Mouse (Mus musculus) heart, embryonic 15.5 days (tissue): ENCODE results near the gene Elk3. TPM values are rescaled to one million over a fixed set of nuclear protein-coding genes. Genes with fewer than 3 reads are reported as not detected.

Experiments used
- ATAC-seq: fragments of 200-750 bp; cut with Nextera tagmentation; replicated peaks from 2 replicates; pipeline ENCODE4 v1.8.0; 2017; ENCODE audit warnings: low read depth, moderate TSS enrichment; ENCODE audit not compliant: insufficient number of reproducible peaks, insufficient read depth, low FRiP score
- H3K27ac ChIP-seq: fragments of 300-500 bp; sonication (generic); 2 replicates; pipeline ENCODE4 v1.5.1; 2015; ENCODE audit warnings: mild to moderate bottlenecking, inconsistent platforms
- H3K27me3 ChIP-seq: fragments of 300-500 bp; sonication (generic); 2 replicates; pipeline ENCODE4 v1.6.1; 2015; ENCODE audit warnings: inconsistent platforms
- H3K36me3 ChIP-seq: fragments of 300-500 bp; sonication (generic); 2 replicates; pipeline ENCODE4 v1.6.1; 2015; ENCODE audit warnings: mild to moderate bottlenecking, inconsistent platforms
- H3K4me1 ChIP-seq: fragments of 300-500 bp; sonication (generic); replicated peaks from 2 replicates; pipeline ENCODE4 v1.6.1; 2015; ENCODE audit warnings: inconsistent platforms
- H3K4me2 ChIP-seq: fragments of 300-500 bp; sonication (generic); 2 replicates; pipeline ENCODE4 v1.6.1; 2015; ENCODE audit warnings: inconsistent platforms, mild to moderate bottlenecking, moderate library complexity
- H3K4me3 ChIP-seq: fragments of 300-500 bp; sonication (generic); 2 replicates; pipeline ENCODE4 v1.5.1; 2015; ENCODE audit warnings: mild to moderate bottlenecking, inconsistent platforms
- H3K9ac ChIP-seq: fragments of 300-500 bp; sonication (generic); 2 replicates; pipeline ENCODE4 v1.6.1; 2015; ENCODE audit warnings: mild to moderate bottlenecking, inconsistent platforms
- H3K9me3 ChIP-seq: fragments of 300-500 bp; sonication (generic); replicated peaks from 2 replicates; pipeline ENCODE4 v1.6.1; 2016; ENCODE audit warnings: inconsistent platforms
- WGBS: fragments of 180-500 bp; shearing (Covaris S2); methylation state at CpG from one replicate; pipeline ENCODE4 v1.1.7; 2015; ENCODE audit warnings: mixed read lengths; 5-methylcytosine and 5-hydroxymethylcytosine counted together
- polyA plus RNA-seq: library from polyadenylated mRNA; unstranded; fragments of >200 nt; fragmentation: Nextera tagmentation; extraction: Ambion mirVana; gene quantifications from 2 replicates; pipeline ENCODE4 v1.2.1, GENCODE M21; 2015

Gene Elk3
- polyA plus RNA-seq, 1 experiment from 2014 or later = 31.7 TPM

DNA sequence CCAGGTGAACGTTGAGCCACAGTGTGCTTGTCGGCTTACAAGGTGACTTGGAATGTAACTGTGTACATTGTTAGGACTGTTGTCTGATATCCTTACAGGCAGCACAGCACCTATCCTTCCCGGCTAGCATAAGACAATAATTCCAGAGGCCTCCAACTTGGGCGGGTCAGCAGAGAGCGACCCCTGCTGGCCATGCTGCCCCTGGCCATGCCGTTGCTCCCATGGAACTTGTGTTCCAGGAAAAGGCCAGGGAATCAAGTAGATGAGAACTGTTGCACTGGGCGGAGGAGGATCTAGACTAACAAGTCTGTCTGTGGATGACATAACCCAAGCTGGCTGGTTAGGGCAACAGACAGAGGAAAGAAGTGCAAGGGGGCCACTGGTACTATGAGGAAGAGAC is 19.6 kb downstream of the Elk3 start:
- WGBS = 36% methylated on average over 7 of the region's 7 CpGs
- Histone ChIP-seq H3K9me3 (no peaks in the 10 kb centered on the region), H3K27me3 (no peaks in the 10 kb centered on the region), H3K4me2 (peak overlapping the region; percentile 38), H3K9ac (no peak overlapping the region), H3K27ac (peak overlapping the region; percentile 60), H3K4me1 (peaks cover 60% of the 10 kb centered on the region), H3K36me3 (no peaks in the 10 kb centered on the region), H3K4me3 (peak overlapping the region; percentile 15; the same call in 1 of the 2 replicates)
- ATAC-seq = peak; percentile 12; the same call in 1 of the 2 replicates

DNA sequence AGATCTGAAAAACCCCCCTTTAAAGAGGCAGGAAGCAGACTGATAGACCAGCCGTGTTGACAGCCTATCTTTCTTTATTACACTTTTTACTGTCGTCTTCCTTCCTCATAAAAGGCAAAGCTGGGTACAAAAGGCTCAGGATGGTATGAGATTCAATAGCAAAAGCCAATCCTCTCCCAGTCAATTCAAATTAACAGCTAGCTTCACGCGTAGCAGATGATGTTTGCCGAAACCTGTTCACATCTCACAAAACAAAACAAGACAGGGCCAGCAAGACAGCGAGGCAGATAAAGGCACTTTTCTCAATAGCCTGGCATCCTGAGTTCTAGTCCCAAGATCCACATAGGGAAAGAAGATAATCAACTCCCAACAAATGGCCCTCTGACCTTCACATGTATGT is 21.5 kb downstream of the Elk3 start:
- peaks cover 50% of the 10 kb centered on the region for H3K4me1 ChIP-seq
- no peak overlapping the region for H3K4me2 ChIP-seq
- no peak for ATAC-seq
- no peaks in the 10 kb centered on the region for H3K27me3 ChIP-seq
- 65% methylated on average over 6 of the region's 6 CpGs for WGBS
- H3K36me3 ChIP-seq = no peaks in the 10 kb centered on the region
- H3K4me3 ChIP-seq = no peak overlapping the region
- no peaks in the 10 kb centered on the region for H3K9me3 ChIP-seq
- H3K27ac ChIP-seq = peak overlapping the region; percentile 49; the same call in 1 of the 2 replicates
- no peak overlapping the region for H3K9ac ChIP-seq

DNA sequence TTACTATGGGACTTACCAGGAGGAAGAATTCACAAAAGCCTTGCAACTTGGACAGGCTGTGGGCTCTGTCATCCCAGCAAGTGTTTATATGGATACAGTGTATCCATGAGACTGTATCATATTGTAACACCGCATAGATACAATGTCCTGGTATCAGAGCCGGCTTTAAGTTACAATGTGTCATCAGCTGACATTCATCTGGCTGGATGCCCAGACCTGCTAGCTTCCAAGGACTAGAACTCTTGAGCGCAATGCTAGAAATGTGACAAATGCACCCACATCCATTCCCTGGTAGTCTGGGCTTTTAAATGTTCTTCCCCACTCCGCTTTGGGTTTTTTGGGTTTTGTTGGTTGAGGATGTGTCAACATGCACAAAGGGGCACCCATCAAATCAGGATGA is 22.6 kb downstream of the Elk3 start:
- 0 out of 2 replicates have a peak, but pooled peaks cover 4% of the 10 kb centered on the region for H3K36me3 ChIP-seq
- H3K4me3 ChIP-seq = no peak overlapping the region
- WGBS = 22% methylated on average over 4 of the region's 4 CpGs
- H3K4me2 ChIP-seq = no peak overlapping the region
- peak overlapping the region; percentile 69 for H3K27ac ChIP-seq
- no peak overlapping the region for H3K9ac ChIP-seq
- peak; percentile 42 for ATAC-seq
- no peaks in the 10 kb centered on the region for H3K27me3 ChIP-seq
- peaks cover 50% of the 10 kb centered on the region for H3K4me1 ChIP-seq
- no peaks in the 10 kb centered on the region for H3K9me3 ChIP-seq

DNA sequence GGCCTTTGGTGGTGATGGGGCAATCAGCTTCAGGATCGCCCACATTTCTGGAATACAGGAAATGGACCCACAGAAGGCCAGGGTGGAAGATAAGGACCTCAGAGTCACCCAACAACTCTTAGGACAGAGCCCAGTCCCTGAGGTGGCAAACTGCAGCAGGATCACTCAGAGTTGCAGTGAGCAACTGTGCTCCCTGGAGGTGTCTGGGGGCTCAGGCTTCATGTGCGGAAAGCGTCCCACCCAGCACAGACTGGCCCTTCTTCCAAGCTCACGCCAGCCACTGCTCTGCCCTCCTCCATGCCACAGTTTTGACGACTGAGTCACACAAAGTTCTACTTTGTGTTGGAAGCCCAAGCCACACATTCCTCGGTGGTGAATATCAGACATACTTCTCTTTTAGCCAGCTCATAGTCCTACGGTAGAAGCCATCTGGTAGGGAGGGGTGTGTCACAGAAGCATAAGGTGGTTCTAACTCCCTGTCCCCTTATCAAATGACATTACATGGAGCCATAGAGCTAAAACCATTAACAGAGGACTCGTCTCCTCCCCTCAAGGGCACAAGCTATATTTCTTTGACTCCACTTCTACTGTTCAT is 23.3 kb downstream of the Elk3 start:
- Histone ChIP-seq H3K4me2 (no peak overlapping the region), H3K27ac (peak overlapping the region; percentile 69), H3K27me3 (no peaks in the 10 kb centered on the region), H3K9ac (no peak overlapping the region), H3K4me1 (peaks cover 54% of the 10 kb centered on the region), H3K4me3 (no peak overlapping the region), H3K9me3 (no peaks in the 10 kb centered on the region), H3K36me3 (0 out of 2 replicates have a peak, but pooled peaks cover 8% of the 10 kb centered on the region)
- no peak for ATAC-seq
- WGBS = 59% methylated on average over 8 of the region's 8 CpGs

DNA sequence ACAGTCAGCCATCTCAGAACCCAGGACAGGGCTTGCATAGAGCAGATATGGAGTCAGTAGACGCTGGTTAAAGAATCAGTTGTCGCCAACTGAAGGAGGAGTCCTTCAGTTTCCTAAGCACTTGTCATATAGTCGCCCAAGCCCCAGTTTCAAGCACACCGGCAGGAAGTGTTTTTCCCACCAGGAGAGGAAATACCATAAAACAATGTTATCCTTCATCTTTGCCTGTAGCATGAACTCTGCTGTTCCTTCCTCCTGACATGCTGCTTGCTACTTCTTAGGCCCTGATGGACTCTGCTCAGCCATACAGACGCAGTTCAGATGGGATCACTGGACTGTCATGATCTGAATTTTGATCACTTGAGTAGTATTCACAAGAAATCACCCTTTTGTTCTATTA is 25.4 kb downstream of the Elk3 start:
- no peak for ATAC-seq
- Histone ChIP-seq H3K9me3 (no peaks in the 10 kb centered on the region), H3K4me3 (no peak overlapping the region), H3K4me2 (no peak overlapping the region), H3K27me3 (no peaks in the 10 kb centered on the region), H3K9ac (no peak overlapping the region), H3K27ac (peak overlapping the region; percentile 46), H3K4me1 (peaks cover 64% of the 10 kb centered on the region), H3K36me3 (0 out of 2 replicates have a peak, but pooled peaks cover 8% of the 10 kb centered on the region)
- WGBS = 55% methylated on average over 5 of the region's 5 CpGs

DNA sequence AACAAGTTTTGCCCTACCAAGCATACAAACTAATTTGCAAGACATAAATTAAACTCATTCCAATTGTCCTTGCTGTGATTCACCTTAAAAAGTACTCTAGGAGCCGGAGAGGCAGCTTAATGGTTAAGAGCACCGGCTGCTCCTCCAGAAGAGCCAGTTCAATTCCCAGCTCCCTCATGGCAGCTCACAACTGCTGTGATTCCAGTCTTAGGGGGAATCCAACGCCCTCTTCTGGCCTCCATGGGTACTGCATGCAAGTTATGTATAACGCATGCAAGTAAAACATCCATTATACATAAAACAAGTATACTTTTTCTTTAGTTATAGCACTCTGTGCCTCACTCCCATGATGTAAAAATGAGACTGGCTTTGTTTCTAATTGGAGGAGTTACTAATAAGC is 27.7 kb downstream of the Elk3 start:
- 0 out of 2 replicates have a peak, but pooled peaks cover 8% of the 10 kb centered on the region for H3K36me3 ChIP-seq
- peaks cover 60% of the 10 kb centered on the region for H3K4me1 ChIP-seq
- no peak for ATAC-seq

DNA sequence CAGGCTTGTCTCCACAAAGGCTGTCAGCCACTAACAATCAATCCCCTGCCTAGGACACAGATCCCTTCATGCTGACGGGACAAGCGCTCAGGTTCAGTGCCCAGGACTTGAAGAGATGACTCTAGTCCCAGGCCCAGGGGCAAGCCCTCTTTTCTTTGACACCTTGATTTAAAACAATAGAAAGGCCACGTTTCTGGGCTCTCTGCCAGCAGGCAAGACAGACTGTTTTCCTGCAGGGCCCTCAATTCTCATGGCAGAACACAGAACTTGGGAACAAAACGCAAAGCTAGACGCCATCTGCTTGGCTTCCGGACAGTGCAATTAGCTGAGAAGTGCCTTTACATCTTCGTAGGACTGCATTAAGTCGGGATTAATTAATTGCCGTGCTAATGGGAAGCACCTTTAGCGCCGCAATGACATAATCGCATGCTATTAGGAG is 28.4 kb downstream of the Elk3 start:
- no peaks in the 10 kb centered on the region for H3K27me3 ChIP-seq
- no peak overlapping the region for H3K4me2 ChIP-seq
- no peaks in the 10 kb centered on the region for H3K9me3 ChIP-seq
- H3K27ac ChIP-seq = peak overlapping the region; percentile 58
- no peak overlapping the region for H3K4me3 ChIP-seq
- 55% methylated on average over 12 of the region's 12 CpGs for WGBS
- ATAC-seq = no peak
- H3K9ac ChIP-seq = no peak overlapping the region
- H3K36me3 ChIP-seq = 0 out of 2 replicates have a peak, but pooled peaks cover 8% of the 10 kb centered on the region
- H3K4me1 ChIP-seq = peaks cover 58% of the 10 kb centered on the region

More for the DNA sequence above, 27.7 kb downstream of the Elk3 start:
- Histone ChIP-seq H3K4me2 (no peak overlapping the region), H3K27ac (peak overlapping the region; percentile 58; the same call in 1 of the 2 replicates), H3K9me3 (no peaks in the 10 kb centered on the region), H3K4me3 (no peak overlapping the region), H3K9ac (no peak overlapping the region), H3K27me3 (no peaks in the 10 kb centered on the region)
- 68% methylated on average over 4 of the region's 4 CpGs for WGBS

DNA sequence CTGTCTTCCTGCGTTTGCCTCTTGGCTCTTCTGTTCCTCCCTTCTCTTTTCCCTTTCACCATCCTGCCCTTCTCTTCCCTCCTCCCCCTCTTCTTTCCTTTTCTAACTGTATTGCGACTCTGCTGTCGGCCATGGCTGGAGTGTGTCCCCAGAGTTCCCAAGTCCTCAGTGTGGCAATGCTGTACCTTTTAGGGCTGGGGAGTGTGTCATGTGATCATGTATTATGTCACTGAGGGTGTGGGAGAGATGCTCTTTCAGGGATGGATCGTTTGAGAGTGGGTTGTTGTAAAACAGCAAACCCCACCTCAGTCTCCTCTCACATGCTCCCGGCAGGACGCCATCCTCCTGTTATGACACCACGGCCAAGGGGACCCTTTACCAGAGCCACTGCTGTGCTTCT is 29.8 kb downstream of the Elk3 start:
- ATAC-seq = no peak
- 69% methylated on average over 7 of the region's 7 CpGs for WGBS
- H3K36me3 ChIP-seq = 0 out of 2 replicates have a peak, but pooled peaks cover 8% of the 10 kb centered on the region
- H3K4me1 ChIP-seq = peaks cover 57% of the 10 kb centered on the region
- no peaks in the 10 kb centered on the region for H3K27me3 ChIP-seq
- H3K27ac ChIP-seq = peak overlapping the region; percentile 79
- no peaks in the 10 kb centered on the region for H3K9me3 ChIP-seq
- H3K9ac ChIP-seq = no peak overlapping the region
- peak overlapping the region; percentile 20; the same call in 1 of the 2 replicates for H3K4me2 ChIP-seq
- no peak overlapping the region for H3K4me3 ChIP-seq

DNA sequence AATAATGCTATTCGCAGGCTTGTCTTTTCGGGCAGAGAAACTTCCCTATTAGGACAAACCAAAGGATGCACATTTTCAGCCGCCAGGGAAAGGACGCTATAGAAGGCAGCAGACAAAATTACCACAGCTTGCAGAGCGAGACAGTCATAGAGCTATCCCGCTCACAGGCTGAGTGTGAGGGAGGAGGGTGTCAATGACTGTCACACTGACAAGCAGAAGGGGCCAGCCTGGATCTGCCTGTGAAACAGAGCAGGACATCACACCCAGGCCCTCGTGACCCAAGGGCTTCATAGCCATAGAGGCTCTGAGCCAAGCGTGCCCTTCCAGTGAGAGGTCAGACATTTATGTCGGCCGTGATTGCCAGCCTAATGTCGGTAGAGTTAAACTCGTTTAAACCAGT is 30.3 kb downstream of the Elk3 start:
- H3K9ac ChIP-seq = no peak overlapping the region
- H3K27ac ChIP-seq = peak overlapping the region; percentile 79
- no peaks in the 10 kb centered on the region for H3K27me3 ChIP-seq
- no peaks in the 10 kb centered on the region for H3K9me3 ChIP-seq
- H3K4me1 ChIP-seq = peaks cover 62% of the 10 kb centered on the region
- ATAC-seq = peak; percentile 70
- no peak overlapping the region for H3K4me3 ChIP-seq
- 40% methylated on average over 12 of the region's 12 CpGs for WGBS
- H3K4me2 ChIP-seq = peak overlapping the region; percentile 20
- 0 out of 2 replicates have a peak, but pooled peaks cover 8% of the 10 kb centered on the region for H3K36me3 ChIP-seq

DNA sequence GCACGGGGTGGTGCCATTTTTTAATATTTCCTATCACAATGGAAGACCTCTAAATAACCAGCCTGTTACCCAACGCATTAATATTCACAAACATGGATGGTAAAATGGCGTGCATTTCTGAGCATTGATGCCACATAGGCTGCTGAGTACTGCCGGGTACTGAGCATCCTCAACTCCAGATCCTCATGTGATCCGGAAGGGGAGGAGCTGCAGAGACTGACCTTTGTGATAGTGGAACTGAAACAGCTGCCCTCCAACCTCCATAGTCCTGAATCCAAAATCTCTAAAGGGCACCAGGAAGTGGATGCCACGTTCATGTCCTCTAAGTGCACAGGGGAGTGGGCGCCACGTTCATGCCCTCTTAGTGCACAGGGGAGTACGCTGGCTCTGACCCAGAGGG is 31.9 kb downstream of the Elk3 start:
- no peak overlapping the region for H3K4me2 ChIP-seq
- peaks cover 71% of the 10 kb centered on the region for H3K4me1 ChIP-seq
- ATAC-seq = no peak
- no peaks in the 10 kb centered on the region for H3K9me3 ChIP-seq
- no peaks in the 10 kb centered on the region for H3K27me3 ChIP-seq
- H3K27ac ChIP-seq = no peak overlapping the region
- WGBS = 84% methylated on average over 9 of the region's 9 CpGs
- H3K4me3 ChIP-seq = no peak overlapping the region
- H3K9ac ChIP-seq = no peak overlapping the region
- 0 out of 2 replicates have a peak, but pooled peaks cover 8% of the 10 kb centered on the region for H3K36me3 ChIP-seq

DNA sequence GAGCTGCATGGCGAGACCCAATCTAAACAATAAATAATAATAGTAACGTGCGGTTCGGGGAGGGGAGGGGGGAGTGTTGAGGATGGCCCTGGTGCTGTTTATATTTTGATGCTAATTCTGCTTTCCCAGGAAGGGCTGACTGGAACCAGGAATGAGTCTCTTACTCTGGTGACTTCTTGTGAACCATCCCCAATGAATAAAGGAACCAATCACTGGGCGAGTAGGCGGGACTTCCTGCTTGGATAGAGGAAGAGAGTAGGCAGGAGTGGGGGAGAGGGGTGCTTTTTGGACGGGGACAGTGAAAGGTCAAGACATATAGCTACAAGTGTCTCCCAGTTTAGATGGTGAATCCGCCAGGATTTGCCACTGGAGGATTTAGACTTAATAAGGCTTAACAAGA is 32.6 kb downstream of the Elk3 start:
- Histone ChIP-seq H3K4me3 (no peak overlapping the region), H3K27me3 (no peaks in the 10 kb centered on the region), H3K9me3 (no peaks in the 10 kb centered on the region), H3K36me3 (0 out of 2 replicates have a peak, but pooled peaks cover 4% of the 10 kb centered on the region), H3K4me1 (peaks cover 77% of the 10 kb centered on the region), H3K4me2 (no peak overlapping the region), H3K27ac (no peak overlapping the region), H3K9ac (no peak overlapping the region)
- no peak for ATAC-seq
- 76% methylated on average over 8 of the region's 8 CpGs for WGBS

DNA sequence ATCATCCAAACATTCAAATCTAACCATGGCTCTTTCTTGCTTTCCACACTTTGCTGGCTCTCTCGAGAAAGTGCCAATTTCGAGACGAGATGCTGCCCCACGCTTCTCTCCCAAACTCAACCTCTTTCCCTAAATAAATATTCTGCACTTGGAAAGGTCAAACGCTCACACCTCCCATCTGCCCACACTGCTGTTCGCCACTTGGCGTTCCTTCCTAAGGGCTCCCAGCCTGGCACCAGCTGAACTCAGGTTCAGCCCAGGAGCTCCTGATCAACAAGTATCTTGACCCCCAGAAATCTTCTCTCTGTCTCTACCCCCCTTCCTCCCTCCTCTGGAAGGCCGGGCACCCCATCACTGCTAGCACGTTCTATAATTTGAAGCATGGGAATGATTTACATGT is 34.1 kb downstream of the Elk3 start:
- H3K9ac ChIP-seq = peak overlapping the region; percentile 38; the same call in 1 of the 2 replicates
- peaks cover 78% of the 10 kb centered on the region for H3K4me1 ChIP-seq
- 49% methylated on average over 9 of the region's 9 CpGs for WGBS
- no peaks in the 10 kb centered on the region for H3K9me3 ChIP-seq
- H3K4me3 ChIP-seq = peak overlapping the region; percentile 43
- no peak for ATAC-seq
- peak overlapping the region; percentile 73 for H3K27ac ChIP-seq
- no peaks in the 10 kb centered on the region for H3K36me3 ChIP-seq
- H3K27me3 ChIP-seq = no peaks in the 10 kb centered on the region
- H3K4me2 ChIP-seq = peak overlapping the region; percentile 66
